Mouse (Mus musculus) liver, postnatal 0 days (tissue): ENCODE results near the gene Arsg. TPM values are rescaled to one million over a fixed set of nuclear protein-coding genes. Genes with fewer than 3 reads are reported as not detected.
"Not testable (repeated sequence)": the region's sequence is repeated elsewhere in the genome, so short reads cannot be mapped to it uniquely, and the experiment has no call there.

Experiments
- ATAC-seq: fragments of 200-750 bp; cut with Nextera tagmentation; 2 replicates; pipeline ENCODE4 v1.8.0; 2017; ENCODE audit warnings: mild to moderate bottlenecking, moderate library complexity
- DNase-seq: peaks from one replicate; pipeline ENCODE4 v3.0.0-alpha.2; 2016
- H3K27ac ChIP-seq: fragments of 300-500 bp; sonication (generic); 2 replicates; pipeline ENCODE4 v1.5.1; 2014; ENCODE audit warnings: antibody characterized with exemption, moderate library complexity, mild to moderate bottlenecking, low read depth
- H3K27me3 ChIP-seq: fragments of 300-500 bp; sonication (generic); 2 replicates; pipeline ENCODE4 v1.6.1; 2014; ENCODE audit warnings: low read length, control low read depth, mixed read lengths; ENCODE audit not compliant: insufficient read depth
- H3K36me3 ChIP-seq: fragments of 300-500 bp; sonication (generic); replicated peaks from 2 replicates; pipeline ENCODE4 v1.6.1; 2014; ENCODE audit warnings: mild to moderate bottlenecking, control low read depth, low read length, moderate library complexity, mixed read lengths; ENCODE audit not compliant: insufficient read depth
- H3K4me1 ChIP-seq: fragments of 300-500 bp; sonication (generic); 2 replicates; pipeline ENCODE4 v1.6.1; 2014; ENCODE audit warnings: antibody characterized with exemption, mild to moderate bottlenecking, control low read depth; ENCODE audit not compliant: insufficient read depth
- H3K4me2 ChIP-seq: fragments of 300-500 bp; sonication (generic); 2 replicates; pipeline ENCODE4 v1.6.1; 2014; ENCODE audit warnings: low read depth, mild to moderate bottlenecking, low read length, moderate library complexity, mixed read lengths
- H3K4me3 ChIP-seq: fragments of 300-500 bp; sonication (generic); 2 replicates; pipeline ENCODE4 v1.5.1; 2014; ENCODE audit warnings: low read depth, low read length
- H3K9ac ChIP-seq: fragments of 300-500 bp; sonication (generic); replicated peaks from 2 replicates; pipeline ENCODE4 v1.6.1; 2014; ENCODE audit warnings: mild to moderate bottlenecking, moderate library complexity
- H3K9me3 ChIP-seq: fragments of 300-500 bp; sonication (generic); 2 replicates; pipeline ENCODE4 v1.6.1; 2016; ENCODE audit warnings: mild to moderate bottlenecking, control low read depth, low read length, mixed read lengths
- CTCF ChIP-seq: sonication (generic); IDR thresholded peaks from 2 replicates; pipeline ENCODE4 v1.5.1; 2016; ENCODE audit warnings: antibody characterized with exemption, low read depth
- EP300 ChIP-seq: IDR thresholded peaks from 2 replicates; pipeline ENCODE4 v1.6.1; 2016; ENCODE audit warnings: antibody characterized with exemption, low read depth, mild to moderate bottlenecking
- WGBS: fragments of 180-500 bp; shearing (Covaris S2); extraction: QIAGEN DNeasy Blood & Tissue Kit; methylation state at CpG from one replicate; pipeline ENCODE4 v1.1.7; 2014; ENCODE audit not compliant: insufficient replicate concordance; 5-methylcytosine and 5-hydroxymethylcytosine counted together
- polyA plus RNA-seq: library from polyadenylated mRNA; unstranded; fragments of >200 nt; fragmentation: Nextera tagmentation; extraction: Ambion mirVana; gene quantifications from 2 replicates; pipeline ENCODE4 v1.2.1, GENCODE M21; 2015

Arsg gene
- polyA plus RNA-seq, 1 experiment from 2014 or later: 13.1 TPM

DNA sequence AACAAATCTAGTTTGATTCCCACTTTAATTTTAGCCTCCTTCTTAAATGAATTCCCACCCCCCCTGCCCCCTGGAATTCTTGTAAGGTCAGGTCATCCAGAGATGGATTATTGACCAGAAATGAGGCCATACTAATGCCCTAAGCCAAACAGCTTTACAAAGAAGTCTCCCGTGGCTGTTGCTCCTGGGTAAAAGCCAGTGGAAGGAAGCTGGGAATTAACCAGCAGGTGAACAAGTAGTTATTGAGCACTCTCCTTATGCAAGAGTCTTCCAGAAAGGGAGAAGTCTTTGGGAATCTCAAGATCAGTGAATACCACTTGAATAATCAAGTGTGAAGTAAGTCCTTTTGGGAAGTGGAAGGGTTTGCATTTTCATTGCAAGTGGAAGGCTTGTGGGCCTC, 13.9 kb downstream of the Arsg start:
- 0 out of 2 replicates have a peak overlapping the region, but pooled peaks have one; percentile 16 for H3K4me2 ChIP-seq
- H3K27me3 ChIP-seq: no peaks in the 10 kb centered on the region
- 48% methylated on average over 1 of the region's 1 CpGs for WGBS
- H3K4me1 ChIP-seq: peaks cover 30% of the 10 kb centered on the region
- H3K4me3 ChIP-seq: no peak overlapping the region
- ATAC-seq: no peak
- no peak for DNase-seq
- TF ChIP-seq EP300: no peak
- TF ChIP-seq CTCF: no peak
- H3K9ac ChIP-seq: no peak overlapping the region
- no peaks in the 10 kb centered on the region for H3K9me3 ChIP-seq
- no peaks in the 10 kb centered on the region for H3K36me3 ChIP-seq
- peak overlapping the region; percentile 80; the same call in 1 of the 2 replicates for H3K27ac ChIP-seq

DNA sequence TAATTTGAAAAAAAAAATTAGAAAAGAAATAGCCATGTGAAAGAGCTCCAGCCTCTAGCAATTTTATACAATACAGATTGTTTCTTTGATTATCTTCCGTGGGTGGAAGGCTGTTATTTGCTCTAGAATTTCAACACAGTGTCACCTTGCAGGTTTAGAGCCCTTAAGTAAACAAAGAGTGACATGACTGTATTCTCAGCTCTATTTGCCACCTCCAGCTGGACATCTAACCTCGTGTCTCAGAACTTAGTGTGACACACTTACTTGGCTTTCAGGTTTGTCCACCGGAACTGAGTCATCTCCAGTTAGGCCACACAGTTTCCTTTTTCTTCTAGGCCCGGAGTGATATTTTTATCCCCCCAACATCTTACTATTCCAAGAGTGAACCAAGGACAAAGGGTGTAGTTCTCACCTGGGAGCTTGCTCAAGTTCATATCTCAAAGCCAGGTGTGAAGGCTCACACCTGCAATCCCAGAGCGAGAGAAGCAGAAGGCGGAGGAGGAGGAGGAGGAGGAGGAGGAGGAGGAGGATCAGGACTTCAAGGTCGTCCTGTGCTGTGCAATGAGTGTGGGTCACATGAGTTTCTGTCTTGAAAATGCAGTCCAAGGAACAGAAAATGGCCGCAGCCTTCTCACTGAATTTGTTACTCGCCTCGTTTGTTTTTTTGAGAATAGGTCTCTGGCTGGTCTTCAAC, 15.0 kb downstream of the Arsg start:
- Histone ChIP-seq H3K9ac (no peak overlapping the region), H3K36me3 (no peaks in the 10 kb centered on the region), H3K9me3 (no peaks in the 10 kb centered on the region), H3K27me3 (no peaks in the 10 kb centered on the region), H3K27ac (peak overlapping the region; percentile 80), H3K4me1 (peaks cover 39% of the 10 kb centered on the region), H3K4me2 (no peak overlapping the region), H3K4me3 (no peak overlapping the region)
- TF ChIP-seq CTCF: no peak
- TF ChIP-seq EP300: peak; percentile 66
- DNase-seq (no peak), ATAC-seq (peak; percentile 59)
- WGBS: 53% methylated on average over 10 of the region's 10 CpGs

DNA sequence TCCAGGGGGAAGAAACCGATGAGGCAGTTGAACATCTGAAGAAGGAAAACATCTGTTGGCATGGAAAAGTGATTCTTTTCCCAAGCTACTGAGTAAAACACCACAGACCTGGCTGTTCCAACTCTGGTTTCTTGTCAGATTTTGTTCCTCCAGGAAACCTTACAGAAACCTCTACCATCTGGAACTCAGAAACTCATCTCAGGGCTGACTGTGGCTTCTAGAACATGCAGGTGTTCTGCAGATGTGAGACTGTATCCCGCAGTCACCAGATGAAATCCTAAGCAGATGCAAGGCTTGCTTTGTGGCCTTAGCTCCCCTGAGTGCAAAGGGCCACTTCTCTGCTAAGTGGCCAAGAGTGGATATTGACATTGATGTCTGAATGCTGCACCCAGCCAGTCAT, 16.6 kb downstream of the Arsg start:
- H3K36me3 ChIP-seq: no peaks in the 10 kb centered on the region
- H3K9ac ChIP-seq: no peak overlapping the region
- H3K4me1 ChIP-seq: peaks cover 51% of the 10 kb centered on the region
- 84% methylated on average over 2 of the region's 2 CpGs for WGBS
- no peak overlapping the region for H3K4me2 ChIP-seq
- ATAC-seq (no peak), DNase-seq (no peak)
- H3K27me3 ChIP-seq: no peaks in the 10 kb centered on the region
- H3K9me3 ChIP-seq: no peaks in the 10 kb centered on the region
- H3K4me3 ChIP-seq: no peak overlapping the region
- H3K27ac ChIP-seq: no peak overlapping the region
- TF ChIP-seq EP300 (no peak), CTCF (no peak)

DNA sequence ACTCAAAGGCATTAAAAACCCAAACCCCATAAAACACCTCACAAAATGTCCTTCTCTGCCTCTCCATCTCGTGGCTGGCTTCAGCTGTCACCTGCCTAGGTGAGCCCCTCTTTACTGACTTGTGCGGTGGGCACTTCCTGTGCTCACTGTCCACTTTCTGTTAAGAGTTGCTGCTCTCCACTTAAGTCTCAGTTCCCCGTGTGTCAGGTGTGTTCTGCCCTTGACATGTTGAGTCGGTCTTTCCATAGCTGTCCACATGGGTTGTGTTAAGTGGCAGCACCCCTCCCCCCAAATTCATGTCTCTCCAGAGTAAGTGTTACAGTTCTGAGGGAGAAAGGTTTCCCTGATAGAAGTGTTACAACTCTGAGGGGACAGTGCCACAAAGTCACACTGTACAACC, 18.7 kb downstream of the Arsg start:
- Histone ChIP-seq H3K27ac (no peak overlapping the region), H3K36me3 (no peaks in the 10 kb centered on the region), H3K4me3 (no peak overlapping the region), H3K9me3 (no peaks in the 10 kb centered on the region), H3K4me2 (no peak overlapping the region), H3K4me1 (peaks cover 54% of the 10 kb centered on the region), H3K27me3 (no peaks in the 10 kb centered on the region), H3K9ac (no peak overlapping the region)
- no peak for TF ChIP-seq EP300
- TF ChIP-seq CTCF: no peak
- 76% methylated on average over 4 of the region's 4 CpGs for WGBS
- DNase-seq: no peak
- no peak for ATAC-seq

DNA sequence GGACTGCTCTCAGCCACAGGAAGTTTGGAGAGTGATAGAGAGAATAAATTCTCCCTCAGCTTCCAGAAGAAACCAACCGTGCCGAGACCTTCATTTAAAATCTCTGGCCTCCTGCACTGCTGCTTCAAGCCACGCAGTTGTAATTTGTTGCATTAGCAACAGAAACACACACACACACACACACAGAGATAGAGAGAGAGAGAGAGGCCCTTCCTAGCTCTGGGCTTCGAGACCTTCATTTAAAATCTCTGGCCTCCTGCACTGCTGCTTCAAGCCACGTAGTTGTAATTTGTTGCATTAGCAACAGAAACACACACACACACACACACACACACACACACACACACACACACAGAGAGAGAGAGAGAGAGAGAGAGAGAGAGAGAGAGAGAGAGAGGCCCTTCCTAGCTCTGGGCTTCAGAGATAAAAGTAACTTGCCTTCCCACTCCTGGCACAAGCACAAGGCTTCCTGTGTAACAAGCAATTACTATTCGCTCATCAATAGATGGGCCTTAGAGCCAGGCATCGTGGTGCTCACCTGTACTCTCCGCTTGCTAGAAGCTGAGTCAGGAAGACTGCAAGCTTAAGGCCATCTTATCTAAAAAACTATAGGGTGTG, 19.8 kb downstream of the Arsg start:
- H3K4me2 ChIP-seq, H3K9me3 ChIP-seq, H3K9ac ChIP-seq, DNase-seq, H3K4me3 ChIP-seq, H3K27me3 ChIP-seq, H3K36me3 ChIP-seq: not testable (repeated sequence)
- Histone ChIP-seq H3K4me1 (peaks cover 57% of the 10 kb centered on the region), H3K27ac (peak overlapping the region; percentile 4; the same call in 1 of the 2 replicates)
- WGBS: 43% methylated on average over 8 of the region's 8 CpGs
- TF ChIP-seq EP300: peak; percentile 62
- peak; percentile 13; the same call in 1 of the 2 replicates for ATAC-seq

DNA sequence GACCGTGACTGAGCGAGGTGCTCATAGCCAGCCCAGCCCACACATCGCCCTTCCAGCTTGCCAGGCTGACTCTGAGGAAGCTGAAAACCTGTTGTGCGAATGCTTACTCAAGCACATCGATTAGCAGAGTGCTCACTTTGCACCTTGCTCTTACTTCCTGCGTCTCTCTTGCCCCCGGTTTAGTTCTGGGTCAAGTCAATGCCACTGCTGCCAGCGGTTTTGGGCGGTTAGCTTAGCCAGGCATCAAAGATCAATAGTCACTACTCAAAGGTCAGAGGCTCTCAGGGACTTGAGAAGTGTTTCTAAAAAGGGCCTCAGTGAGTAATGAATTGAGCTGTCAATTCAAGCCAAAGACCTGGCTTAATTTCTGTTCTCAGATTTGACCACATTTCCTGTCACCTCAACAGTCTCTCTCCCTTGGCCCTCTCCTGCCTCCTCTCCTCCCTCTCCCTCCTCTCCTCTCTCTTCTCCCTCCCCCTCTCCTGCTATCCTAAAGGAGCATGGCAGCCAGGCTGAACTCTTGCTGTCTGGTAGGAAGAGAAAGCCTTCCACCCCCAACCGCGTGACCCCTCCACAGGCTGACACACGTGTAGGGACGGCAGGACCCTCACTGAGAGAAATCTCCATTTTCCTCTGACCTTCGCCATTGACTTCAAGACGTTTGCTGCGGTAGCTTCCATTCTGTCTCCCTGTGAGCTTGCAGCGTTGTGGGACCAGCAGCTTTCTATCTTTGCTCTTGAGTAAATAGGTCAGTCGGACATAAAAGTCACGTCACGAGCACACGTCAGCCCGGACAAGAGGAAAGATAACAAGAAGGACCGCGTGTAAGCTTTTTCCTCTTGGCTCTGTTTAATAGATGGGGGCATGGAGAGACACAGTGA, 22.0 kb downstream of the Arsg start:
- peaks cover 60% of the 10 kb centered on the region for H3K4me1 ChIP-seq
- 39% methylated on average over 24 of the region's 24 CpGs for WGBS
- DNase-seq (peak; percentile 61), ATAC-seq (peak; percentile 69)
- H3K27ac ChIP-seq: peak overlapping the region; percentile 94
- peak overlapping the region; percentile 23; the same call in 1 of the 2 replicates for H3K9ac ChIP-seq
- H3K4me2 ChIP-seq: peak overlapping the region; percentile 3
- no peaks in the 10 kb centered on the region for H3K36me3 ChIP-seq
- TF ChIP-seq EP300: peak; percentile 74
- TF ChIP-seq CTCF: no peak
- H3K27me3 ChIP-seq: no peaks in the 10 kb centered on the region
- H3K4me3 ChIP-seq: no peak overlapping the region
- no peaks in the 10 kb centered on the region for H3K9me3 ChIP-seq
